Mouse (Mus musculus) gastrocnemius, postnatal 25 days (tissue): Measurements from ENCODE around the gene Top2a. TPM values are rescaled to one million over a fixed set of nuclear protein-coding genes. Genes with fewer than 3 reads are reported as not detected.

Experiments used
- DNase-seq: peaks from one replicate; pipeline ENCODE4 v3.0.0; 2022
- total RNA-seq, 2 experiments: library from RNA; stranded (reverse); gene quantifications; 1 replicate in 1 of 2; 2 replicates in 1 of 2; pipeline ENCODE4 v1.2.3; 2021

Top2a gene
- total RNA-seq, 2 experiments from 2014 or later: 2.3 to 3.8 TPM

GRCm38 (mm10) chr11:98982773-98983133 lies 41.2 kb downstream of the Top2a start, which contains the start of gene Gjd3:
Gene Gjd3, minus strand, starts transcription at chr11:98983016.
- no peak for DNase-seq

GRCm38 (mm10) chr11:98981997-98982772 lies 41.8 kb downstream of the Top2a start:
- no peak for DNase-seq

GRCm38 (mm10) chr11:98981289-98981996 lies 42.5 kb downstream of the Top2a start:
- DNase-seq: no peak

- no peak for DNase-seq
Measured at GRCm38 (mm10) chr11:98979356-98979755, 44.6 kb downstream of the Top2a start.

- DNase-seq: no peak
Measured at GRCm38 (mm10) chr11:98978526-98979148, 45.4 kb downstream of the Top2a start.

- no peak for DNase-seq
Measured at GRCm38 (mm10) chr11:98974871-98975719, 48.9 kb downstream of the Top2a start.

- DNase-seq: no peak
Measured at GRCm38 (mm10) chr11:98974213-98974612, 49.8 kb downstream of the Top2a start.

- no peak for DNase-seq
Measured at GRCm38 (mm10) chr11:98973584-98973983, 50.4 kb downstream of the Top2a start.

GRCm38 (mm10) chr11:98972801-98973360 lies 51.1 kb downstream of the Top2a start:
- DNase-seq: no peak

- DNase-seq: peak; percentile 73
Measured at GRCm38 (mm10) chr11:98972215-98972614, 51.8 kb downstream of the Top2a start.

- no peak for DNase-seq
Measured at GRCm38 (mm10) chr11:98971316-98972031, 52.5 kb downstream of the Top2a start.

GRCm38 (mm10) chr11:98970191-98970925 lies 53.6 kb downstream of the Top2a start:
- DNase-seq: no peak

GRCm38 (mm10) chr11:98969496-98969927 lies 54.5 kb downstream of the Top2a start:
- no peak for DNase-seq

GRCm38 (mm10) chr11:98968716-98969495 lies 55.1 kb downstream of the Top2a start:
- DNase-seq: no peak

- no peak for DNase-seq
Measured at GRCm38 (mm10) chr11:98968079-98968478, 55.9 kb downstream of the Top2a start.

- peak; percentile 94 for DNase-seq
Measured at GRCm38 (mm10) chr11:98966499-98967141, 57.4 kb downstream of the Top2a start.

- DNase-seq: peak; percentile 17
Measured at GRCm38 (mm10) chr11:98965416-98966077, 58.4 kb downstream of the Top2a start.
